Mouse (Mus musculus) gastrocnemius, postnatal 14 days (tissue): Measurements from ENCODE around the gene A4galt. TPM values are rescaled to one million over a fixed set of nuclear protein-coding genes. Genes with fewer than 3 reads are reported as not detected.

Experiments
- DNase-seq: peaks from one replicate; pipeline ENCODE4 v3.0.0; 2021; ENCODE audit warnings: mixed read lengths
- intact Hi-C: fragments of 180-260 bp; cut with DNase I; formaldehyde crosslinking; loops from one replicate; pipeline ENCODE4 v1.15.1; 2025; ENCODE audit warnings: low total_unique reads
- total RNA-seq, 2 experiments: library from RNA; stranded (reverse); gene quantifications; 2 replicates each; pipeline ENCODE4 v1.2.3; 2021

Gene A4galt
- total RNA-seq, 2 experiments from 2014 or later: 5.7 to 7.4 TPM

GRCm38 (mm10) chr15:83193413-83193812 lies 58.2 kb downstream of the A4galt start:
- no peak for DNase-seq
- intact Hi-C loops: no loop called here

GRCm38 (mm10) chr15:83182351-83182750 lies 69.2 kb downstream of the A4galt start:
- no peak for DNase-seq
- intact Hi-C loops: no loop called here

GRCm38 (mm10) chr15:83181800-83182330 lies 69.7 kb downstream of the A4galt start:
- intact Hi-C loops: no loop called here
- no peak for DNase-seq

- DNase-seq: no peak
- intact Hi-C loops: no loop called here
Observed at GRCm38 (mm10) chr15:83180004-83180403, 71.6 kb downstream of the A4galt start.

Other genes with a start within 250 kb of the A4galt start
- 1 to 10 TPM; 1.0 to 1.4 TPM for gene Nfam1, start 218.5 kb downstream of the A4galt start, total RNA-seq
- 10 to 100 TPM; 31.9 to 32.5 TPM for gene Serhl, start 162.3 kb downstream of the A4galt start, total RNA-seq
- 10 to 100 TPM; 40.2 to 41.2 TPM for gene Rrp7a, start 129.0 kb downstream of the A4galt start, total RNA-seq
- 10 to 100 TPM; 25.8 to 26.5 TPM for gene Poldip3, start 102.4 kb downstream of the A4galt start, total RNA-seq
- 10 to 100 TPM; 69.1 to 74.4 TPM for gene Cyb5r3, start 79.2 kb downstream of the A4galt start, total RNA-seq
- gene Arfgap3, start 98.5 kb upstream of the A4galt start, total RNA-seq: 10 to 100 TPM in 1 of 2 experiments, 1 to 10 TPM in 1; 9.7 to 10.0 TPM
- 10 to 100 TPM; 43.9 to 45.1 TPM for gene Pacsin2, start 212.8 kb upstream of the A4galt start, total RNA-seq